Mouse (Mus musculus) layer of hippocampus, postnatal 10 days (tissue): Measurements from ENCODE around the gene Cnfn. TPM values are rescaled to one million over a fixed set of nuclear protein-coding genes. Genes with fewer than 3 reads are reported as not detected.

ENCODE experiments used
- DNase-seq, 2 experiments: peaks; one replicate each; pipeline ENCODE4 v3.0.0; 2021; ENCODE audit warnings: low spot score in 2 of 2
- total RNA-seq, 2 experiments: library from RNA; stranded (reverse); gene quantifications; 2 replicates each; pipeline ENCODE4 v1.2.3; 2021

The Cnfn gene
- total RNA-seq, 2 experiments from 2014 or later, result not detected

GRCm38 (mm10) chr7:25390054-25390770 lies 20.7 kb upstream of the Cnfn start:
- no peak for DNase-seq

- no peak for DNase-seq
Observed at GRCm38 (mm10) chr7:25388916-25389315, 19.4 kb upstream of the Cnfn start.

- no peak for DNase-seq
Observed at GRCm38 (mm10) chr7:25387811-25388440, 18.4 kb upstream of the Cnfn start.

GRCm38 (mm10) chr7:25385850-25386555 lies 16.5 kb upstream of the Cnfn start:
- peak in 1 of 2 experiments; percentile 54 for DNase-seq

- no peak for DNase-seq
Observed at GRCm38 (mm10) chr7:25385259-25385658, 15.7 kb upstream of the Cnfn start.

GRCm38 (mm10) chr7:25384818-25385217 lies 15.3 kb upstream of the Cnfn start:
- DNase-seq, result no peak

GRCm38 (mm10) chr7:25384318-25384717 lies 14.8 kb upstream of the Cnfn start:
- DNase-seq, result no peak

- DNase-seq, result no peak
Observed at GRCm38 (mm10) chr7:25383891-25384290, 14.4 kb upstream of the Cnfn start.

GRCm38 (mm10) chr7:25383385-25383784 lies 13.9 kb upstream of the Cnfn start:
- DNase-seq, result no peak

GRCm38 (mm10) chr7:25382541-25382940 lies 13.0 kb upstream of the Cnfn start:
- DNase-seq, result no peak

- DNase-seq, result no peak
Observed at GRCm38 (mm10) chr7:25381284-25381680, 11.8 kb upstream of the Cnfn start.

GRCm38 (mm10) chr7:25380392-25381283 lies 11.1 kb upstream of the Cnfn start:
- DNase-seq, result no peak

- DNase-seq, result peak; percentile 62 to 73
Observed at GRCm38 (mm10) chr7:25379551-25380351, 10.2 kb upstream of the Cnfn start.

- DNase-seq, result no peak
Observed at GRCm38 (mm10) chr7:25378181-25379100, 8.9 kb upstream of the Cnfn start.

- DNase-seq, result no peak
Observed at GRCm38 (mm10) chr7:25377100-25377700, 7.7 kb upstream of the Cnfn start.

GRCm38 (mm10) chr7:25376556-25376955 lies 7.0 kb upstream of the Cnfn start:
- DNase-seq, result peak; percentile 90 to 91

- DNase-seq, result no peak
Observed at GRCm38 (mm10) chr7:25372441-25372840, 2.9 kb upstream of the Cnfn start.

- DNase-seq, result no peak
Observed at GRCm38 (mm10) chr7:25368333-25368732, 1.2 kb downstream of the Cnfn start.
